Mouse (Mus musculus) lung, embryonic 14.5 days (tissue): Measurements from ENCODE around the gene Mad1l1. TPM values are rescaled to one million over a fixed set of nuclear protein-coding genes. Genes with fewer than 3 reads are reported as not detected.

ENCODE experiments used
- ATAC-seq: fragments of 200-750 bp; cut with Nextera tagmentation; 2 replicates; pipeline ENCODE4 v1.8.0; 2017; ENCODE audit warnings: mild to moderate bottlenecking, moderate TSS enrichment, moderate library complexity; ENCODE audit not compliant: insufficient read depth
- DNase-seq: peaks from one replicate; pipeline ENCODE4 v3.0.0-alpha.2; 2015
- H3K27ac ChIP-seq: fragments of 300-500 bp; sonication (generic); 2 replicates; pipeline ENCODE4 v1.5.1; 2014; ENCODE audit warnings: low read depth, mild to moderate bottlenecking, moderate library complexity
- H3K27me3 ChIP-seq: fragments of 300-500 bp; sonication (generic); 2 replicates; pipeline ENCODE4 v1.6.1; 2014; ENCODE audit warnings: low read length, control low read depth; ENCODE audit not compliant: insufficient read depth
- H3K36me3 ChIP-seq: fragments of 300-500 bp; sonication (generic); 2 replicates; pipeline ENCODE4 v1.6.1; 2014; ENCODE audit warnings: control low read depth; ENCODE audit not compliant: insufficient read depth
- H3K4me1 ChIP-seq: fragments of 300-500 bp; sonication (generic); 2 replicates; pipeline ENCODE4 v1.6.1; 2014; ENCODE audit warnings: antibody characterized with exemption, control low read depth; ENCODE audit not compliant: insufficient read depth
- H3K4me2 ChIP-seq: fragments of 300-500 bp; sonication (generic); 2 replicates; pipeline ENCODE4 v1.6.1; 2014; ENCODE audit warnings: mild to moderate bottlenecking
- H3K4me3 ChIP-seq: fragments of 300-500 bp; sonication (generic); 2 replicates; pipeline ENCODE4 v1.5.1; 2014; ENCODE audit warnings: low read depth, low read length
- H3K9ac ChIP-seq: fragments of 300-500 bp; sonication (generic); 2 replicates; pipeline ENCODE4 v1.6.1; 2014
- H3K9me3 ChIP-seq: fragments of 300-500 bp; sonication (generic); 2 replicates; pipeline ENCODE4 v1.6.1; 2016; ENCODE audit warnings: low read depth, low read length, control low read depth
- CTCF ChIP-seq: IDR thresholded peaks from 2 replicates; pipeline ENCODE4 v1.5.1; 2016; ENCODE audit warnings: antibody characterized with exemption, low read depth
- WGBS: fragments of 180-500 bp; shearing (Covaris S2); extraction: QIAGEN DNeasy Blood & Tissue Kit; methylation state at CpG from one replicate; pipeline ENCODE4 v1.1.7; 2014; 5-methylcytosine and 5-hydroxymethylcytosine counted together
- polyA plus RNA-seq: library from polyadenylated mRNA; unstranded; fragments of >200 nt; fragmentation: Nextera tagmentation; extraction: Ambion mirVana; gene quantifications from 2 replicates; pipeline ENCODE4 v1.2.1, GENCODE M21; 2014

The Mad1l1 gene
- polyA plus RNA-seq, 1 experiment from 2014 or later, result 61.6 TPM

- 90% methylated on average over 3 of the region's 3 CpGs for whole genome bisulfite sequencing
- Histone ChIP-seq H3K4me3 (no peak overlapping the region), H3K27me3 (no peaks in the 10 kb centered on the region), H3K4me2 (no peak overlapping the region), H3K4me1 (no peaks in the 10 kb centered on the region), H3K27ac (no peak overlapping the region), H3K9ac (no peak overlapping the region), H3K9me3 (no peaks in the 10 kb centered on the region), H3K36me3 (no peaks in the 10 kb centered on the region)
- no peak for TF ChIP-seq CTCF
- ATAC-seq (no peak), DNase-seq (no peak)
These were observed 93.0 kb downstream of the Mad1l1 start for GRCm38 (mm10) chr5:140228306-140228705.

GRCm38 (mm10) chr5:140226871-140227270 is 94.5 kb downstream of the Mad1l1 start:
- H3K36me3 ChIP-seq, result no peaks in the 10 kb centered on the region
- WGBS, result 69% methylated on average over 3 of the region's 3 CpGs
- DNase-seq, result no peak
- no peak overlapping the region for H3K27ac ChIP-seq
- no peaks in the 10 kb centered on the region for H3K27me3 ChIP-seq
- H3K4me3 ChIP-seq, result no peak overlapping the region
- H3K9ac ChIP-seq, result no peak overlapping the region
- ATAC-seq, result no peak
- H3K9me3 ChIP-seq, result no peaks in the 10 kb centered on the region
- H3K4me2 ChIP-seq, result no peak overlapping the region
- no peak for TF ChIP-seq CTCF
- no peaks in the 10 kb centered on the region for H3K4me1 ChIP-seq

- Histone ChIP-seq H3K27me3 (no peaks in the 10 kb centered on the region), H3K9ac (no peak overlapping the region), H3K27ac (no peak overlapping the region), H3K36me3 (no peaks in the 10 kb centered on the region), H3K9me3 (no peaks in the 10 kb centered on the region), H3K4me3 (no peak overlapping the region), H3K4me1 (no peaks in the 10 kb centered on the region), H3K4me2 (no peak overlapping the region)
- ATAC-seq, result no peak
- DNase-seq, result no peak
- 82% methylated on average over 2 of the region's 2 CpGs for WGBS
- TF ChIP-seq CTCF, result no peak
These were observed 95.5 kb downstream of the Mad1l1 start for GRCm38 (mm10) chr5:140225881-140226280.

- no peaks in the 10 kb centered on the region for H3K27me3 ChIP-seq
- no peak overlapping the region for H3K4me2 ChIP-seq
- no peak overlapping the region for H3K9ac ChIP-seq
- DNase-seq (no peak), ATAC-seq (no peak)
- 76% methylated on average over 2 of the region's 2 CpGs for WGBS
- H3K27ac ChIP-seq, result no peak overlapping the region
- H3K36me3 ChIP-seq, result no peaks in the 10 kb centered on the region
- no peaks in the 10 kb centered on the region for H3K9me3 ChIP-seq
- H3K4me3 ChIP-seq, result no peak overlapping the region
- no peaks in the 10 kb centered on the region for H3K4me1 ChIP-seq
- no peak for TF ChIP-seq CTCF
These were observed 96.2 kb downstream of the Mad1l1 start for GRCm38 (mm10) chr5:140225103-140225502.

- ATAC-seq (no peak), DNase-seq (no peak)
- H3K9me3 ChIP-seq, result no peaks in the 10 kb centered on the region
- no peaks in the 10 kb centered on the region for H3K36me3 ChIP-seq
- no peaks in the 10 kb centered on the region for H3K27me3 ChIP-seq
- no peaks in the 10 kb centered on the region for H3K4me1 ChIP-seq
- H3K9ac ChIP-seq, result no peak overlapping the region
- no peak overlapping the region for H3K4me2 ChIP-seq
- no peak overlapping the region for H3K4me3 ChIP-seq
- no peak overlapping the region for H3K27ac ChIP-seq
- WGBS, result 80% methylated on average over 20 of the region's 20 CpGs
- no peak for TF ChIP-seq CTCF
These were observed 98.0 kb downstream of the Mad1l1 start for GRCm38 (mm10) chr5:140223070-140224053.

- Histone ChIP-seq H3K4me3 (no peak overlapping the region), H3K4me1 (no peaks in the 10 kb centered on the region), H3K27me3 (no peaks in the 10 kb centered on the region), H3K27ac (no peak overlapping the region), H3K9ac (no peak overlapping the region), H3K4me2 (no peak overlapping the region), H3K9me3 (no peaks in the 10 kb centered on the region), H3K36me3 (no peaks in the 10 kb centered on the region)
- TF ChIP-seq CTCF, result no peak
- no peak for DNase-seq
- 66% methylated on average over 3 of the region's 3 CpGs for WGBS
- ATAC-seq, result no peak
These were observed 100.2 kb downstream of the Mad1l1 start for GRCm38 (mm10) chr5:140221016-140221650.

GRCm38 (mm10) chr5:140219252-140219651 is 102.1 kb downstream of the Mad1l1 start:
- no peak for TF ChIP-seq CTCF
- no peaks in the 10 kb centered on the region for H3K27me3 ChIP-seq
- no peak for DNase-seq
- H3K36me3 ChIP-seq, result no peaks in the 10 kb centered on the region
- H3K27ac ChIP-seq, result no peak overlapping the region
- H3K9ac ChIP-seq, result no peak overlapping the region
- no peak for ATAC-seq
- WGBS, result 74% methylated on average over 1 of the region's 1 CpGs
- no peaks in the 10 kb centered on the region for H3K4me1 ChIP-seq
- no peaks in the 10 kb centered on the region for H3K9me3 ChIP-seq
- no peak overlapping the region for H3K4me3 ChIP-seq
- no peak overlapping the region for H3K4me2 ChIP-seq
